Mouse (Mus musculus) liver, embryonic 15.5 days (tissue): ENCODE measurements around the gene 6430531B16Rik. TPM values are rescaled to one million over a fixed set of nuclear protein-coding genes. Genes with fewer than 3 reads are reported as not detected.

Experiments used
- ATAC-seq: fragments of 200-750 bp; cut with Nextera tagmentation; 2 replicates; pipeline ENCODE4 v1.8.0; 2017; ENCODE audit warnings: moderate number of reproducible peaks, mild to moderate bottlenecking, moderate library complexity; ENCODE audit not compliant: insufficient read depth
- H3K27ac ChIP-seq: fragments of 300-500 bp; sonication (generic); replicated peaks from 2 replicates; pipeline ENCODE4 v1.5.1; 2015; ENCODE audit warnings: mild to moderate bottlenecking, inconsistent platforms
- H3K27me3 ChIP-seq: fragments of 300-500 bp; sonication (generic); 2 replicates; pipeline ENCODE4 v1.6.1; 2015; ENCODE audit warnings: mild to moderate bottlenecking, inconsistent platforms
- H3K36me3 ChIP-seq: fragments of 300-500 bp; sonication (generic); replicated peaks from 2 replicates; pipeline ENCODE4 v1.6.1; 2015; ENCODE audit warnings: moderate library complexity, mild to moderate bottlenecking, inconsistent platforms
- H3K4me1 ChIP-seq: fragments of 300-500 bp; sonication (generic); replicated peaks from 2 replicates; pipeline ENCODE4 v1.6.1; 2015; ENCODE audit warnings: inconsistent platforms
- H3K4me2 ChIP-seq: fragments of 300-500 bp; sonication (generic); 2 replicates; pipeline ENCODE4 v1.6.1; 2015; ENCODE audit warnings: moderate library complexity, mild to moderate bottlenecking, inconsistent platforms
- H3K4me3 ChIP-seq: fragments of 300-500 bp; sonication (generic); replicated peaks from 2 replicates; pipeline ENCODE4 v1.5.1; 2015; ENCODE audit warnings: mild to moderate bottlenecking, inconsistent platforms
- H3K9ac ChIP-seq: fragments of 300-500 bp; sonication (generic); 2 replicates; pipeline ENCODE4 v1.6.1; 2015; ENCODE audit warnings: moderate library complexity, mild to moderate bottlenecking, inconsistent platforms
- H3K9me3 ChIP-seq: fragments of 300-500 bp; sonication (generic); replicated peaks from 2 replicates; pipeline ENCODE4 v1.6.1; 2016; ENCODE audit warnings: inconsistent platforms
- WGBS: fragments of 180-500 bp; shearing (Covaris S2); methylation state at CpG from one replicate; pipeline ENCODE4 v1.1.7; 2015; ENCODE audit warnings: mixed read lengths; ENCODE audit not compliant: insufficient replicate concordance; 5-methylcytosine and 5-hydroxymethylcytosine counted together
- polyA plus RNA-seq: library from polyadenylated mRNA; unstranded; fragments of >200 nt; fragmentation: Nextera tagmentation; extraction: Ambion mirVana; gene quantifications from 2 replicates; pipeline ENCODE4 v1.2.1, GENCODE M21; 2015

Gene 6430531B16Rik
- polyA plus RNA-seq, 1 experiment from 2014 or later = not detected

DNA sequence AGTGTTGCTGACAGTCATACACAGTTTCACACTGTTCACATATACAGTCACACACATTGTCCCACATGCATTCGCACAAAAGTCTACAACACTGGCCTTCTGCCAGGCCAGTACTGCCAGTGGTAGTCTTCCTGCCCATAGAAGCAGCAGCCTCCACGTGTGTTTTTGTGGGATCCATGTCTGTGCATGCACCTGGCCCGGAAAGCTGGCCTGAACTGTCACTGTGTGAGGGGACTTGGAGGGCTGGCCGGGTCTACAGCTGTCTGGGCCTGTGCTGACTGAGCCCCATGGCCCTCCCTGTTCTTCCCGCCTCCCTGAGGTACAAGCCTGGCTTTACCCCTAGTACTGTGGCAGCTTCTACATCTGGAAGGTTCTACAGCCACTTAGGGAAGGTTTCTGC, 7.6 kb downstream of the 6430531B16Rik start:
- Histone ChIP-seq H3K9me3 (no peaks in the 10 kb centered on the region), H3K4me3 (no peak overlapping the region), H3K27ac (no peak overlapping the region), H3K4me1 (no peaks in the 10 kb centered on the region; the same call in 1 of the 2 replicates), H3K36me3 (no peaks in the 10 kb centered on the region), H3K4me2 (no peak overlapping the region), H3K9ac (no peak overlapping the region), H3K27me3 (peaks cover 9% of the 10 kb centered on the region; the same call in 1 of the 2 replicates)
- 51% methylated on average over 5 of the region's 5 CpGs for WGBS
- ATAC-seq = no peak

DNA sequence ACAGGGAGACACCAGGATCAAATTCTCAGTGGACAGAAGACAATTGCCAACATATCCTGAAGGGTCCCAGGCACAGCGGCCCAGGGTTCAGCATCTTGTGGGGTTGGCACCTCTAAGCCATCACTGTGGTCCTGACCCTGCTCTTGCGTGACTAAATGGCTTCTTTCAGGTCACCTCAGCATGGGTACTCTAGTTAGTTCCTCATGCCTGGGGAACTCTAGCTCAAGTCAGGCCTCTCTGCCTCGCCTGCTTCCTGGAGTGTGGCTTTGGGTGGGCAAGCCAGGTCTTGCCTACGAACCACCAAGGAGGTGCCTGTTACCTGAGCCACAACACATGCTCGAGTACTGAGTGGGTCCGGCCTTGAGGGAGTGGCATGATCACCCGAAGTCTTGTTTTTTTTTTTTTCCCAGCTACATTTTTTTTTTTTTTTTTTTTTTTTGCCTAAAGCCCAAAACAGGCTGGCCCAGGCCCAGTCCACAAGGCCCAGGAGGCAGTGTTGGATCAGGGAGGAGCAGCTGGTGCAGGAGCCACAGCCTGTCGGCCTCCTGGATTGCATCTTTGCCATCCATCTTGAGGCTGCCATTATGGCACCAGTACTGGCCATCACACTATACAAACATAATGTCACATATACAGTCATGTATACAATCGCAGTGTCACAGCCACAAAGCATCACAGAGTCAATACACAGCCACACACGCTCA, 8.2 kb downstream of the 6430531B16Rik start:
- Histone ChIP-seq H3K9ac (no peak overlapping the region), H3K4me3 (no peak overlapping the region), H3K36me3 (no peaks in the 10 kb centered on the region), H3K9me3 (no peaks in the 10 kb centered on the region), H3K27ac (no peak overlapping the region), H3K27me3 (peaks cover 8% of the 10 kb centered on the region; the same call in 1 of the 2 replicates), H3K4me2 (no peak overlapping the region), H3K4me1 (no peaks in the 10 kb centered on the region; the same call in 1 of the 2 replicates)
- no peak for ATAC-seq
- WGBS = 67% methylated on average over 10 of the region's 10 CpGs

DNA sequence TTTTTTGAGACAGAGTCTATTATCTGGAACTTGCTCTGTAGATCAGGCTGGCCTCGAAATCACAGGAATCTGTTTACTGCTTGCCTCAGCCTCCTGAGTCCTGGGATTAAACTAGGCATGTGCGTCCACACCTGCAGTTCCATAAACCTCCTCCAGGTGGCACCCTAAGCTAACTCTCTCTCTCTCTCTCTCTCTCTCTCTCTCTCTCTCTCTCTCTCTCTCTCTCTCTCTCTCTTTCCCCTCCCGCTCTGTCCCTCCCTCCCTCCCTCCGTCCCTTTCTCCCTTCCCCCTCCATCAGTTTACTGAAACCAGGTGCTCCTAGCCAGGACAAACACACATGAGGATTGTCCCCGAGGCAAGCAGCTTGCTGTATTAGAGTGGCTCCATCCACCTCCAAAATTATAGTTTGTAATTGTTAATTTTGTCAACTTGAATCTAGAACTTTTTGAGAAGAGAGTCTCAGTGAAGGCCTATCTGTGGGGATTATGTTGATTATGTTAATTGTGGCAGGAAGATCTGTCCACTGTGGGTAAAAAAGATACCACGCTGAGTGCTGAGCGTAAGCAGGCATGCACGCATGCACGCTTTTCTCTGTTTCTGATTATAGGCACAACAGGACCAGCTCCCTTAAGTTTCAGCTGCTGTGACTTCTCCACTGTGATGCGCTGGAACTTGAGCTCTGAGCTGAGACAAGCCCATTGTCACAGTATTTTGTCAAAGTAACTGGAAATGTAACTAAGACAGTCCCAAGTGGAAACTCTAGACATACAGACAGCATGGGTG, 9.0 kb downstream of the 6430531B16Rik start:
- Histone ChIP-seq H3K36me3 (no peaks in the 10 kb centered on the region), H3K27me3 (peaks cover 8% of the 10 kb centered on the region; the same call in 1 of the 2 replicates), H3K4me2 (no peak overlapping the region), H3K9me3 (no peaks in the 10 kb centered on the region), H3K4me3 (no peak overlapping the region), H3K4me1 (no peaks in the 10 kb centered on the region; the same call in 1 of the 2 replicates), H3K27ac (no peak overlapping the region), H3K9ac (no peak overlapping the region)
- no peak for ATAC-seq
- WGBS = 40% methylated on average over 10 of the region's 10 CpGs

DNA sequence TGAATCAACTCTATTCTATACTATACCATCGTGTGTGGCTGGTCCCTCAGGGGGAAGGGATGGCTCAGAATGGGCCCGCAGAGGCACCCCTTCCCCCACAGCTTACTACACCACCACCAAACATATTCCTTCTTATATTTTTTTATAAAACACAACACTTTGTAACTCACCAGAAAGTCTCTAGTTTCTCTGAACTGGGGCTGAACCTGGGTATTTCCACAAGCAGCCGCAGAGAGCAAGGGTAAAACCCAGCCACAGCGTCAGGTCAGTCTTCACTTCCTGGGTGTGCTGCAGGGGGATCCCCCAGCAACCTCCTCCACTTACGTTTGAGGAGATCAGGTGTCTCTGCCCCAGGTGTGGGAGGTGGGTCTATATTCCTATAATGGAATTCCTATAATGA, 10.1 kb downstream of the 6430531B16Rik start:
- no peak for ATAC-seq
- 45% methylated on average over 5 of the region's 5 CpGs for WGBS

DNA sequence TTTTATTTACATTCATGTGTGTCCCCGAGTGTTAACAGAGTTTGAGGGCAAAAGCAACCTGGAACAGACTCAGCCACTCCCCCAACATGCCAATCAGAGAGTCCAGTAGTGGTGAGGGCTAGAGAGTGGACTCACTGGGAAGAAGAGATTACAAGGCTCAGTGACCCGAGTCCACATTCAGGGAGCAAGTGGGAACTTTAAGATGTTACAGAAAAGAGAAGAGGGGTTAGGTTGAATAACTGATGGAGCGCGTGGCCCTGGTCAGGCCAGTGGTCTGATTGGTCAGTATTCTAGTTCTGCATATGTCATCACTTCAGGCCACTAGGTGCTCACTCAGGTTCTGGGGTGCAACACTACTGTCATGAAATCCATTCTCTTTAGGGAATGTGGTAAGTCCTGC, 11.4 kb downstream of the 6430531B16Rik start:
- Histone ChIP-seq H3K27me3 (peaks cover 4% of the 10 kb centered on the region; the same call in 1 of the 2 replicates), H3K4me1 (no peaks in the 10 kb centered on the region), H3K27ac (no peak overlapping the region), H3K4me3 (no peak overlapping the region), H3K9me3 (no peaks in the 10 kb centered on the region), H3K36me3 (no peaks in the 10 kb centered on the region), H3K4me2 (no peak overlapping the region), H3K9ac (no peak overlapping the region)
- no peak for ATAC-seq
- 36% methylated on average over 4 of the region's 4 CpGs for WGBS

More for the DNA sequence above, 10.1 kb downstream of the 6430531B16Rik start:
- H3K4me2 ChIP-seq = no peak overlapping the region
- H3K4me1 ChIP-seq = no peaks in the 10 kb centered on the region; the same call in 1 of the 2 replicates
- H3K27ac ChIP-seq = no peak overlapping the region
- H3K4me3 ChIP-seq = no peak overlapping the region
- no peaks in the 10 kb centered on the region for H3K9me3 ChIP-seq
- no peak overlapping the region for H3K9ac ChIP-seq
- peaks cover 4% of the 10 kb centered on the region; the same call in 1 of the 2 replicates for H3K27me3 ChIP-seq
- H3K36me3 ChIP-seq = no peaks in the 10 kb centered on the region

DNA sequence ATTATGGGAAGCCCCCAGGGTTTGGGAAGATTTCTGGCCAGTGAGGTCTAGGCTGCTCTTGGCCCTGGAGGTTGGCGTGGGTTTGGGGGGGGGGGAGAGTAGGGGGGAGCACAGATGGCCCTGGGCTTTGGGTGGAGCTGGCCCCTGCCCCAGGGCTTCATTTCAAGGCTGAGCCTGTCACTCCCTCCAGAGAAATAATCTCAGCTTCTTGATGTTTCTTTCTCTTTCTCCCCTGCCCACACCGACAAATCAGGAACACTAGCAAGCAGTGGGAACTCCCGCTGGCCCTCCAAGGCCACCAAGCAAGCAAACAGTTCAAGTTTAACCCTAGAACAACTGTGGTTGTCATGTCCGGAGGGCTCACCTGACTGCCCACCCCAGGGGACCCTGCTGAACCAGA, 14.7 kb downstream of the 6430531B16Rik start:
- no peak overlapping the region for H3K9ac ChIP-seq
- no peak overlapping the region for H3K27ac ChIP-seq
- peaks cover 4% of the 10 kb centered on the region; the same call in 1 of the 2 replicates for H3K27me3 ChIP-seq
- H3K36me3 ChIP-seq = no peaks in the 10 kb centered on the region
- no peak overlapping the region for H3K4me3 ChIP-seq
- no peaks in the 10 kb centered on the region for H3K4me1 ChIP-seq
- H3K9me3 ChIP-seq = no peaks in the 10 kb centered on the region
- H3K4me2 ChIP-seq = no peak overlapping the region
- WGBS = 47% methylated on average over 4 of the region's 4 CpGs
- no peak for ATAC-seq

DNA sequence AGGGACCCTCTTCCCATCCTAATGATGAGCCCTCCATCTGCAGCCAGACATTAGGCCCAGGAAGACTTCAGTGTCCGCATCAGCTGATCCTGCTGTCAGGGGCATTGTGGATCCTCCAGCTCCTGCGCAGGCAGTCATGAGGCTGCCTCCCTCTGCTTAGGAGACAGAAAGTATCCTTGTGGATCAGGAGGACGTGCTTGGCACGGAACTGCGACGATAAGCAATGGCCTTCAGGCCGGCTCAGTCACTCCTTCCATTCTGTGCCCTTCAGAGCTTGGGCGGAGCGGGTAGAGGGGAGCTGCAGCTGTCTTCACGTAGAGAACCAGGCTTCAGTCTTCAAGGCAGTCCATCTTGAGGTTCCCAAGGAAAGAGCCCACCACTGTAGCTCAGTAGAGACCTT, 17.4 kb downstream of the 6430531B16Rik start:
- Histone ChIP-seq H3K27ac (no peak overlapping the region), H3K9me3 (no peaks in the 10 kb centered on the region), H3K4me2 (no peak overlapping the region), H3K9ac (no peak overlapping the region), H3K36me3 (no peaks in the 10 kb centered on the region), H3K27me3 (peaks cover 18% of the 10 kb centered on the region), H3K4me3 (no peak overlapping the region), H3K4me1 (peaks cover 3% of the 10 kb centered on the region)
- ATAC-seq = no peak
- 72% methylated on average over 10 of the region's 10 CpGs for WGBS

DNA sequence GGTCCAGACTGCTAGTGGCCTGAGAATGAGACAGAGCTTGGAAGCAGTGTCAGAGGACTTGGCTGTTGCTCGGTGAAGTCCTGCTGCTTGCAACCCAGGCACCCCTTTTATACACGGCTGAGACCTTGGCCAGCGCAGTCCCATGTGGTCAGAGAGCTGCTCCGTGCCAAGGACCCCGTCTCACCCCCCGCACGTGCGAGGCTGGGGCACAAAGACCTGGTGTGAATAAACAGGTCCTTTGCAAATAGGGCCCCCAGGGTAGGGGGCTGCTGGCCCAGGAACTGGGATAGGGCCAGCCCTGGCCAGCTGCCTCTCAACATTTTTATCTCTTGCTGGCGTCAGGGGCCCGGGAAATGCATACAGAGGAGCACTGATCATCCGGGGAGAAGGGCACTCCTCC, 20.6 kb downstream of the 6430531B16Rik start:
- H3K9ac ChIP-seq = no peak overlapping the region

DNA sequence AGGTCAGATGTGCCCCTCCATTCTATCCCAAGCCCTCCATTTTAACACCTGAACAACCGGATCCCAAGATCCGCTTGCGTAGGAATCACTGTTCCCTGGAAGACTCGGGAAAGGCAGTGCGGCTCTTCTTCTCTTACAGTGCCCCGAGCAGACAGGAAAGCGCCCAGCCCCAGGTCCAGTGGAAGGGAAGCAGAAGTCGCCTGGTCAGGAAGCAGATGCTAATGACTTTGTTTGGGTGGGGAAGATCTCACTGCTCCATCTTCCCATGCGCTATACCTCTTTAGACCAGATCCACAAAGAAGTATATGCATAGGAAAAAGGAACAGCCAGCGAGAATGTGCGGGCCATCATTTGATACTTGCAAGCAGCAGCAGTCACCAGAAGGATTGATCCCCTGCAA, 21.1 kb downstream of the 6430531B16Rik start:
- Histone ChIP-seq H3K4me1 (peaks cover 15% of the 10 kb centered on the region), H3K27me3 (peaks cover 18% of the 10 kb centered on the region), H3K9me3 (no peaks in the 10 kb centered on the region), H3K9ac (no peak overlapping the region), H3K36me3 (no peaks in the 10 kb centered on the region), H3K27ac (no peak overlapping the region), H3K4me2 (no peak overlapping the region), H3K4me3 (no peak overlapping the region)
- no peak for ATAC-seq
- WGBS = 11% methylated on average over 11 of the region's 11 CpGs

More for the DNA sequence above, 20.6 kb downstream of the 6430531B16Rik start:
- Histone ChIP-seq H3K4me1 (peaks cover 15% of the 10 kb centered on the region), H3K9me3 (no peaks in the 10 kb centered on the region), H3K4me3 (no peak overlapping the region), H3K27ac (no peak overlapping the region), H3K4me2 (no peak overlapping the region), H3K27me3 (peaks cover 18% of the 10 kb centered on the region), H3K36me3 (no peaks in the 10 kb centered on the region)
- no peak for ATAC-seq
- 41% methylated on average over 11 of the region's 11 CpGs for WGBS

DNA sequence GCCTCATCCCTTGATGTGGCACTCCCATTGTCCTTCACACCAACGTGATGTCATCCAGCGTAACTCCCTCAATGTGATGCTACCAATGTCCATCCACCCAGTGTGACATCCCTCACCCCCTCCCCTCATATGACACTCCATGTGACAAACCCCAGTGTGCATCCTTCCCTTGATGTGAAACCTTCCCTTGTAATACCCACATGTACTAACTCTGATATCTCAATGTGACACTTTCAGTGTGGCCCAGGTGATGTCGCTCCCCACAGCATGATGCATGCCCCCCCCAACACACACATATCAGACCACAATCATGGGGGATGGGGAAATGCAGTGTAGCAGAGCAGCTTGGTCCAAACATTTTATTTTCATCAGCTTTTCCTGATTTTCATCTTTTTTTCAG, 21.9 kb downstream of the 6430531B16Rik start:
- H3K9me3 ChIP-seq = no peaks in the 10 kb centered on the region
- WGBS = 65% methylated on average over 3 of the region's 3 CpGs
- no peak overlapping the region for H3K4me2 ChIP-seq
- peaks cover 15% of the 10 kb centered on the region for H3K4me1 ChIP-seq
- H3K27ac ChIP-seq = no peak overlapping the region
- no peak for ATAC-seq
- H3K27me3 ChIP-seq = peaks cover 18% of the 10 kb centered on the region
- no peak overlapping the region for H3K9ac ChIP-seq
- H3K36me3 ChIP-seq = no peaks in the 10 kb centered on the region
- no peak overlapping the region for H3K4me3 ChIP-seq

DNA sequence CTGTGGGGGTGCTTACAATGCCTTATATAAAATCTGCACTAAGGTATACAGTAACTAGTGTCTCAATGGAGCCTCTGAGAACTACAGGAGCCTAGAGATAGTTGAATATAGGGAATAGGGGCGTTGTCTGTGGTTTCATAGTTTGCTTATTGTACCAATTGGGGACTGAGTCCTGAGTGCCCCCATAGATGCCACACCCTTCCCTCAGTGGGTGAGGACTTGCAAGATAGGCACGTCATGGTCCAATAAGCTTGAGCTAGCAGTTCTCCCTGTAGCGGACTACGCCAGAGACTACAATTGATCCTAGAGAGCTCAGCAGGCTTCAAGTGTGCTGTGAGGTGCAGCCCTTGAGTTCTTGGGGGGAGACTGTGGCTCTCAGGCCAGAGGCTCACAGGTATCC, 23.1 kb downstream of the 6430531B16Rik start:
- no peak overlapping the region for H3K9ac ChIP-seq
- ATAC-seq = peak; percentile 58
- no peaks in the 10 kb centered on the region for H3K9me3 ChIP-seq
- H3K36me3 ChIP-seq = no peaks in the 10 kb centered on the region
- peaks cover 23% of the 10 kb centered on the region for H3K4me1 ChIP-seq
- no peak overlapping the region for H3K27ac ChIP-seq
- no peak overlapping the region for H3K4me2 ChIP-seq
- peaks cover 18% of the 10 kb centered on the region for H3K27me3 ChIP-seq
- no peak overlapping the region for H3K4me3 ChIP-seq
- whole genome bisulfite sequencing = 28% methylated on average over 4 of the region's 4 CpGs
